Mouse (Mus musculus) bone marrow macrophage, adult 2 months (primary cell): ENCODE results near the gene H2-M10.6.

ENCODE experiments used
- CTCF ChIP-seq: IDR thresholded peaks from 2 replicates; pipeline ENCODE4 v1.5.1; 2012; ENCODE audit warnings: low read depth, mild to moderate bottlenecking, low read length, moderate library complexity
- POLR2A ChIP-seq: IDR thresholded peaks from 2 replicates; pipeline ENCODE4 v1.6.1; 2012; ENCODE audit warnings: mild to moderate bottlenecking, low read depth, low read length, borderline replicate concordance

GRCm38 (mm10) chr17:36799493-36799892 is 12.5 kb upstream of the H2-M10.6 start:
- no peak for TF ChIP-seq POLR2A
- no peak for TF ChIP-seq CTCF
